ENCODE assay signal across 8 mouse cellular contexts in genomic region chr14:16242193-16242815, GRCm38 (mm10). TPM values are rescaled to one million over a fixed set of nuclear protein-coding genes. Genes with fewer than 3 reads are reported as not detected.
DNase-seq lines count a peak whose midpoint lies in the region; ATAC-seq and TF ChIP-seq lines count a peak whose summit lies in the region.

No protein-coding gene starts in this region.

- no peak for DNase-seq in kidney, postnatal 0 days (ENCODE audit: low spot score)
- DNase-seq in kidney, postnatal 4 days = no peak
- DNase-seq in cerebellum, adult 9-11 months = peak; percentile 50
- no peak for DNase-seq in heart, postnatal 0 days (ENCODE audit: low spot score)
- no peak for DNase-seq in layer of hippocampus, postnatal 10 days (ENCODE audit: low spot score in 2 of 2)
- no peak for DNase-seq in layer of hippocampus, adult 9-10 months (ENCODE audit: low spot score)

- H3K4me2 ChIP-seq in kidney, postnatal 0 days (ENCODE audit: low read length) = peak overlapping the region; percentile 59
- H3K4me2 ChIP-seq in heart, postnatal 0 days (ENCODE audit: low read depth, low read length) = peak overlapping the region; percentile 75
- H3K4me2 ChIP-seq in lung, embryonic 16.5 days (ENCODE audit: low read depth, low read length) = peak overlapping the region; percentile 74

- no peaks in the 10 kb centered on the region for H3K4me1 ChIP-seq in kidney, postnatal 0 days (replicated peaks; ENCODE audit: insufficient read depth, low read length)
- peaks cover 9% of the 10 kb centered on the region for H3K4me1 ChIP-seq in heart, postnatal 0 days (ENCODE audit: control insufficient read depth, insufficient read depth)
- H3K4me1 ChIP-seq in lung, embryonic 16.5 days (replicated peaks; ENCODE audit: control insufficient read depth, insufficient read depth, low read length) = peaks cover 12% of the 10 kb centered on the region

- WGBS in kidney, postnatal 0 days = 94% methylated on average over 10 of the region's 10 CpGs
- 92% methylated on average over 10 of the region's 10 CpGs for WGBS in heart, postnatal 0 days
- 94% methylated on average over 10 of the region's 10 CpGs for WGBS in lung, embryonic 16.5 days

- H3K9ac ChIP-seq in kidney, postnatal 0 days (ENCODE audit: low read depth, low read length) = 0 out of 2 replicates have a peak overlapping the region, but pooled peaks have one; percentile 66
- H3K9ac ChIP-seq in heart, postnatal 0 days (replicated peaks; ENCODE audit: low read depth, low read length) = peak overlapping the region; percentile 78; the same call in 1 of the 2 replicates
- H3K9ac ChIP-seq in lung, embryonic 16.5 days (ENCODE audit: low read length) = no peak overlapping the region; the same call in 1 of the 2 replicates

- H3K27me3 ChIP-seq in kidney, postnatal 0 days (ENCODE audit: insufficient read depth, low read length) = no peaks in the 10 kb centered on the region
- H3K27me3 ChIP-seq in heart, postnatal 0 days (ENCODE audit: control insufficient read depth, insufficient read depth, low read length) = no peaks in the 10 kb centered on the region
- H3K27me3 ChIP-seq in lung, embryonic 16.5 days (ENCODE audit: control insufficient read depth, insufficient read depth, low read depth, low read length) = no peaks in the 10 kb centered on the region

- H3K4me3 ChIP-seq in kidney, postnatal 0 days (replicated peaks; ENCODE audit: low read depth, low read length) = no peak overlapping the region
- H3K4me3 ChIP-seq in heart, postnatal 0 days (ENCODE audit: low read depth, low read length) = peak overlapping the region; percentile 75
- peak overlapping the region; percentile 70 for H3K4me3 ChIP-seq in lung, embryonic 16.5 days (ENCODE audit: low read length)

- TF ChIP-seq CTCF in kidney, postnatal 0 days (IDR thresholded peaks at IDR 0.05; ENCODE audit: low read depth) = no peak
- no peak for TF ChIP-seq CTCF in heart, postnatal 0 days (IDR thresholded peaks at IDR 0.05; ENCODE audit: low read depth)

- H3K36me3 ChIP-seq in kidney, postnatal 0 days (ENCODE audit: insufficient read depth, low read length) = no peaks in the 10 kb centered on the region
- peaks cover 15% of the 10 kb centered on the region; the same call in 1 of the 2 replicates for H3K36me3 ChIP-seq in heart, postnatal 0 days (replicated peaks; ENCODE audit: control insufficient read depth, insufficient read depth, low read length)
- H3K36me3 ChIP-seq in lung, embryonic 16.5 days (ENCODE audit: control insufficient read depth, insufficient read depth, low read length) = peaks cover 4% of the 10 kb centered on the region

- TF ChIP-seq EP300 in heart, postnatal 0 days (IDR thresholded peaks at IDR 0.05; ENCODE audit: low read depth) = no peak

- H3K27ac ChIP-seq in kidney, postnatal 0 days = no peak overlapping the region
- peak overlapping the region; percentile 94; the same call in 1 of the 2 replicates for H3K27ac ChIP-seq in heart, postnatal 0 days (ENCODE audit: low read depth)
- H3K27ac ChIP-seq in lung, embryonic 16.5 days (ENCODE audit: low read length) = no peak overlapping the region

- no peaks in the 10 kb centered on the region for H3K9me3 ChIP-seq in kidney, postnatal 0 days (replicated peaks; ENCODE audit: low read length)
- H3K9me3 ChIP-seq in heart, postnatal 0 days (replicated peaks; ENCODE audit: control insufficient read depth, low read length) = 0 out of 2 replicates have a peak, but pooled peaks cover 3% of the 10 kb centered on the region
- H3K9me3 ChIP-seq in lung, embryonic 16.5 days (ENCODE audit: control insufficient read depth, low read length) = peaks cover 2% of the 10 kb centered on the region; the same call in 1 of the 2 replicates

- no peak for ATAC-seq in kidney, postnatal 0 days (replicated peaks; ENCODE audit: low FRiP score, low read depth)
- ATAC-seq in heart, postnatal 0 days (ENCODE audit: insufficient read depth, low read depth) = no peak
- no peak for ATAC-seq in lung, embryonic 16.5 days (ENCODE audit: low read depth)
- ATAC-seq in megakaryocyte-erythroid progenitor cell, adult 5-6 weeks (replicated peaks; ENCODE audit: low FRiP score, low TSS enrichment, poor library complexity, severe bottlenecking) = no peak

RNA-seq across cellular contexts. Expression of gene Ngly1, which starts 6.8 kb away (rescaled TPM):
- polyA plus RNA-seq in kidney, postnatal 0 days (2015; fragmentation: Nextera tagmentation; extraction: Ambion mirVana) = 44.4 and 46.1 TPM in 2 replicates
- 25.7 and 34.3 TPM in 2 replicates for total RNA-seq in heart, postnatal 0 days (2014; rRNA removed; ENCODE audit: low replicate concordance)
- 27.0 and 29.3 TPM in 2 replicates for polyA plus RNA-seq in heart, postnatal 0 days (2015; fragmentation: Nextera tagmentation; extraction: Ambion mirVana)
- polyA plus RNA-seq in lung, embryonic 16.5 days (2015; fragmentation: Nextera tagmentation; extraction: Ambion mirVana) = 36.9 and 38.4 TPM in 2 replicates
- total RNA-seq in megakaryocyte-erythroid progenitor cell, adult 5-6 weeks (2014; fragmentation: Nextera tagmentation) = 54.2 and 55.1 TPM in 2 replicates
- total RNA-seq in megakaryocyte-erythroid progenitor cell, adult 5-6 weeks (2017) = 47.7 and 57.5 TPM in 2 replicates
- total RNA-seq in layer of hippocampus, postnatal 10 days (2021) = 10 to 100 TPM; 35.6 to 38.0 TPM

RNA-seq across cellular contexts. Expression of gene Oxsm, which starts 7.3 kb away (rescaled TPM):
- 2.3 and 2.7 TPM in 2 replicates for polyA plus RNA-seq in kidney, postnatal 0 days (2015; fragmentation: Nextera tagmentation; extraction: Ambion mirVana)
- total RNA-seq in heart, postnatal 0 days (2014; rRNA removed; ENCODE audit: low replicate concordance) = 6.2 and 13.5 TPM in 2 replicates
- 3.6 and 3.9 TPM in 2 replicates for polyA plus RNA-seq in heart, postnatal 0 days (2015; fragmentation: Nextera tagmentation; extraction: Ambion mirVana)
- polyA plus RNA-seq in lung, embryonic 16.5 days (2015; fragmentation: Nextera tagmentation; extraction: Ambion mirVana) = 3.3 and 3.7 TPM in 2 replicates
- total RNA-seq in megakaryocyte-erythroid progenitor cell, adult 5-6 weeks (2014; fragmentation: Nextera tagmentation) = 6.3 and 11.8 TPM in 2 replicates
- 8.4 and 9.7 TPM in 2 replicates for total RNA-seq in megakaryocyte-erythroid progenitor cell, adult 5-6 weeks (2017)
- total RNA-seq in layer of hippocampus, postnatal 10 days (2021) = 10 to 100 TPM in 1 of 2 experiments, 1 to 10 TPM in 1; 9.2 to 10.0 TPM
